Mouse (Mus musculus): ENCODE results near the gene Vmn1r214. TPM values are rescaled to one million over a fixed set of nuclear protein-coding genes. Genes with fewer than 3 reads are reported as not detected.

The Vmn1r214 gene
- not detected for total RNA-seq (2021)

- DNase-seq (ENCODE audit: extremely low spot score in 1 of 2, low spot score in 1 of 2): no peak
These were observed at the start of gene Vmn1r214 for GRCm38 (mm10) chr13:23030118-23030517. TSS of gene Vmn1r214 (plus strand) at chr13:23030418.

DNA sequence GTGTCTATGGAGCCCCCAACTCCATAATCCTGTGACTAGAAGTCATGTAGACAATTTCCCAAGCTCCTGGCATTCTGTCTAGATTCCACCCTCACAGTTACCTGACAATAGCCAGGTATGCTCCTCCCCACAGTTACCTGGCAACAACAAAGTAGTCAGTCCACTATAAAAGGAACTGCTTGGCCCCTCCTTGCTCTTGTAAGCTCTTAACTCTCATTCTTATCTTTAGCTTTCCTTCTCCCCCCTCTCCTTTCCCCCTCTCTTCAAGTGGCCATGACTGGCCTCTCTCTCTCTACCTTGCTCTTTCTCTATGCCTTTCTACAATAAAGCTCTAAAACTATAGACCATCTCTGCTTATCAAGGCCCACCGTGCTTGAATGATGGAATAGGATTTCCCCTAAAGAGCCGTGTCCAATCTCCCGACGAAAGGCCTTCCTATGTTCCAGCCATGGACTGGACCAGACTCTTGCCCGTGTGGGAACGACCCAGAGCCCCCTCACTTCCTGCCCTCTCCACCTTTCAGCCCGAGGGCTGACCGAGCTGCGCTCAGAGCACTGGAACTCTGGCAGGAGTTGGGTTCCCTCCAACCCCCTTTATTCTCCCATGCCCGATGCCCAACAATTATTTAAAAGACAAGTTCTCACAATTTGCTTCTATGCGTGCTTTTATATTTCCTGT, 39.9 kb upstream of the Vmn1r214 start:
- no peak for DNase-seq (ENCODE audit: extremely low spot score in 1 of 2, low spot score in 1 of 2)

GRCm38 (mm10) chr13:22992178-22992700, 38.0 kb upstream of the Vmn1r214 start:
- DNase-seq (ENCODE audit: extremely low spot score in 1 of 2, low spot score in 1 of 2): no peak

- no peak for DNase-seq (ENCODE audit: extremely low spot score in 1 of 2, low spot score in 1 of 2)
These were observed 37.5 kb upstream of the Vmn1r214 start for GRCm38 (mm10) chr13:22992721-22993120.

- DNase-seq (ENCODE audit: extremely low spot score in 1 of 2, low spot score in 1 of 2): no peak
These were observed 22.9 kb upstream of the Vmn1r214 start, which contains the start of gene Vmn1r213 for GRCm38 (mm10) chr13:23007356-23007755. TSS of gene Vmn1r213 (plus strand) at chr13:23007656.

- no peak for DNase-seq (ENCODE audit: extremely low spot score in 1 of 2, low spot score in 1 of 2)
These were observed 12.1 kb upstream of the Vmn1r214 start for GRCm38 (mm10) chr13:23018158-23018557.

- DNase-seq (ENCODE audit: extremely low spot score in 1 of 2, low spot score in 1 of 2): no peak
These were observed 5.4 kb upstream of the Vmn1r214 start for GRCm38 (mm10) chr13:23024812-23025211.

DNA sequence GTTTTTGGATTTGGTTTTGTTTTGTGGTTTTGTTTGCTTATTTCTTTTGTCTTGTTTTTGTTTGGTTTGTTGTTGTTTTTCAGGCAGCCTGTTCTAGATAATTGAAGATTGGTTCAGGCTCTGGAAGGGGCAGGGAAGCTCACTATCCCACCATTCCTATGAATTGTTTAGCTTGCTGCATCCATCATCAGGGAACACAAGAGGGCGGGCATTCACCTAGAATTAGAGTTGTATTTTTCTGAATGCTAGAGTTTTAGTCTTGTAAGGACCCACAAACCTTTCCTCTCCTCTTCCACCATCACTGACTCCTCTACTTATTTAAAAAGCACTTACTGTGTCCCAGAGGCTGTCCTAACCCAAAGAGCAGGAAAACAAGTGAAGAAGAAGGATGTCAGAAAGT, 27.6 kb downstream of the Vmn1r214 start:
- no peak for DNase-seq (ENCODE audit: extremely low spot score in 1 of 2, low spot score in 1 of 2)

DNA sequence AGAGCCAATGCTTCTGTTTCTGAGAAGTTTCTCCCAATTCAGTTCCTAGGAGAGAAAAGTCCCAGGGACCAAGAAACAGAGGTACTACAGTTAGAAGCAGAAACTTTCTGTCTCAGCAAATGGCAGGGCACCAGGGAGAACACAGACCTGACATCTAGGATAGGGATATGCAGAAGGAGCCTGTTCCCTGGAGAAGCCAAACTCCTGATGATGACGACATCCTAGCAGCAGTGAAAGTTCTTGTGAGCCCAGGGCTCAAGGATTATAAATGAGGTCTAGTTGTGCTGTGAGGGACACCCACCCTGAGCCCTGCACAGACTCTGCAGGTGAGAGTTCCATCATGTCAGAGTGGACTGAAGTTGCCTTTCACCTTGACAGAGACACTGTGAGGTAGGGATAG, 37.5 kb downstream of the Vmn1r214 start, which contains the start of gene Vmn1r215:
Gene Vmn1r215, plus strand, starts transcription at position 301 of the 400 bp plus-strand sequence.
- DNase-seq (ENCODE audit: extremely low spot score in 1 of 2, low spot score in 1 of 2): no peak

- no peak for DNase-seq (ENCODE audit: extremely low spot score in 1 of 2, low spot score in 1 of 2)
These were observed 39.1 kb downstream of the Vmn1r214 start for GRCm38 (mm10) chr13:23069312-23069711.

Other genes starting within 250 kb of the Vmn1r214 start
- gene Vmn1r209, start 220.7 kb upstream of the Vmn1r214 start, total RNA-seq (2021): under 1 TPM in 1 of 2 experiments, not detected in 1; 0.07 TPM
- gene Vmn1r210, start 199.1 kb upstream of the Vmn1r214 start, total RNA-seq (2021): not detected
- not detected for gene Vmn1r211, start 172.9 kb upstream of the Vmn1r214 start, total RNA-seq (2021)
- not detected for gene Vmn1r212, start 146.2 kb upstream of the Vmn1r214 start, total RNA-seq (2021)
- gene Vmn1r213, start 22.8 kb upstream of the Vmn1r214 start, total RNA-seq (2021): not detected
- not detected for gene Vmn1r215, start 37.6 kb downstream of the Vmn1r214 start, total RNA-seq (2021)
- not detected for gene Vmn1r217, start 87.8 kb downstream of the Vmn1r214 start, total RNA-seq (2021)
- not detected for gene Vmn1r218, start 102.7 kb downstream of the Vmn1r214 start, total RNA-seq (2021)
- gene Vmn1r219, start 128.9 kb downstream of the Vmn1r214 start, total RNA-seq (2021): not detected
- not detected for gene Vmn1r220, start 157.6 kb downstream of the Vmn1r214 start, total RNA-seq (2021)
- gene Vmn1r221, start 183.7 kb downstream of the Vmn1r214 start, total RNA-seq (2021): not detected
- not detected for gene Vmn1r222, start 205.5 kb downstream of the Vmn1r214 start, total RNA-seq (2021)
- gene Vmn1r223, start 216.7 kb downstream of the Vmn1r214 start, total RNA-seq (2021): not detected

Measured in layer of hippocampus, postnatal 25 days (tissue).